Mouse (Mus musculus) layer of hippocampus, adult 9-11 months (tissue): ENCODE results near the gene Vwa8.

Source experiments
- DNase-seq: peaks from one replicate; pipeline ENCODE4 v3.0.0; 2022

Gene Vwa8

GRCm38 (mm10) chr14:79196711-79197110, 347.9 kb downstream of the Vwa8 start:
- no peak for DNase-seq

- no peak for DNase-seq
These were observed 349.2 kb downstream of the Vwa8 start for GRCm38 (mm10) chr14:79198066-79198465.

GRCm38 (mm10) chr14:79200133-79200891, 351.5 kb downstream of the Vwa8 start:
- DNase-seq = peak; percentile 50

- DNase-seq = no peak
These were observed 352.0 kb downstream of the Vwa8 start for GRCm38 (mm10) chr14:79200892-79201285.

GRCm38 (mm10) chr14:79202722-79203362, 354.0 kb downstream of the Vwa8 start:
- DNase-seq = no peak

GRCm38 (mm10) chr14:79203496-79204158, 354.8 kb downstream of the Vwa8 start:
- DNase-seq = peak; percentile 80

- DNase-seq = no peak
These were observed 356.0 kb downstream of the Vwa8 start for GRCm38 (mm10) chr14:79204866-79205265.

GRCm38 (mm10) chr14:79206210-79206609, 357.4 kb downstream of the Vwa8 start:
- DNase-seq = peak; percentile 77

GRCm38 (mm10) chr14:79208468-79208867, 359.6 kb downstream of the Vwa8 start:
- no peak for DNase-seq

- no peak for DNase-seq
These were observed 361.0 kb downstream of the Vwa8 start for GRCm38 (mm10) chr14:79209813-79210212.

- DNase-seq = no peak
These were observed 363.6 kb downstream of the Vwa8 start for GRCm38 (mm10) chr14:79212380-79212991.

- no peak for DNase-seq
These were observed 365.3 kb downstream of the Vwa8 start for GRCm38 (mm10) chr14:79214129-79214528.

- DNase-seq = no peak
These were observed 365.9 kb downstream of the Vwa8 start for GRCm38 (mm10) chr14:79214660-79215249.

GRCm38 (mm10) chr14:79216366-79216765, 367.5 kb downstream of the Vwa8 start:
- no peak for DNase-seq

- peak; percentile 48 for DNase-seq
These were observed 374.7 kb downstream of the Vwa8 start for GRCm38 (mm10) chr14:79223431-79224036.

GRCm38 (mm10) chr14:79225458-79225857, 376.6 kb downstream of the Vwa8 start:
- no peak for DNase-seq

- DNase-seq = no peak
These were observed 377.2 kb downstream of the Vwa8 start for GRCm38 (mm10) chr14:79226056-79226455.

- no peak for DNase-seq
These were observed 377.9 kb downstream of the Vwa8 start for GRCm38 (mm10) chr14:79226741-79227140.

GRCm38 (mm10) chr14:79227955-79228354, 379.1 kb downstream of the Vwa8 start:
- DNase-seq = no peak

GRCm38 (mm10) chr14:79231677-79232076, 382.8 kb downstream of the Vwa8 start:
- no peak for DNase-seq

- no peak for DNase-seq
These were observed 384.8 kb downstream of the Vwa8 start for GRCm38 (mm10) chr14:79233697-79234096.

GRCm38 (mm10) chr14:79234513-79234912, 385.7 kb downstream of the Vwa8 start:
- no peak for DNase-seq

GRCm38 (mm10) chr14:79235157-79235556, 386.3 kb downstream of the Vwa8 start:
- DNase-seq = no peak
